21 mouse cellular contexts compared by ENCODE assay signal in the genomic region with DNA sequence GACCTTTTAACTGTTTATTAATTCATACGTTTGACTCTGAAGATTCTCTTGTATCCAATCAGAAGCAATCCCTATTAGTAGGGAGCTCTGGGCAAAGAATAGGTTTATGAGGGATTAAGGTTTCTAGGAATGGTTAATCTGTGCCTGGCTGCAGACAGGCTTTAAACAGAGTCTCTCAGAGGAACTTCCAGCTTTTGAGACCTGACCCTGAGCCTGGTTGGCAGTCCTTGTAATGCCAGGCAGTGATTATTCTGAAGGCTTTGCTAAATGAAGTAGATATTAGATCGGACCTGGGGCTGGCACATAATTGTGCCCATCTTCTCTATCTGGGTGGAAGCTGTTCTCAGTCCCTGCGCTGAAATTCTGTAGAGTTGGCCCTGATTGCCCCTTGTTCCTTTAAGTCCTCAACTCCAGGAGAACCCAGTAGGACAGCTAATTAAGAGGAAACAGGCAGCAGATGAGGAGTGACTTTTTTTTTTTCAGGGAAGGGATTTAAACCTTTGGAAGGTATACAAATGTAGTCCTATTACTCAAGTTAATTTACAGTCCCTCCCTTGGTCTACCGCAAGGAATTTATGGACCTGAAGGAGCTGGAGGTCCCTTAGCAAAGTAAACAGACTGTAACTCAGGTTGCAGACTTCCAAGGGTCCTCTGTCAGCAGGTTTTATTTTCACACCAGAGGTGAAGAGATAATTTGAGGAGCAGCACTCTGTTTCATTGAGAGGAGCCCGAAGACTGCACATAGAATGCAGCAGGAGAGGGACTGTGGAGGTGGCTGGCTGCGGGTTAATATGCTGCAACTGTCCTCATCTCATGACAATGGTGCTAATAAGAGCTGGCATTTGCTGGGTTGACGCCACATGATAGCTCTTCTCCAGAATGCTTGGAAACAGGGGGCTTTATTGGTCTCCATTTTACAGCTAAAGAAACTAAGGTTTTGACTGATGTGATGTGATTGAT.
A peak's percentile ranks its signal among the peaks of the same experiment; 100 is the strongest.
DNase-seq lines count a peak whose midpoint lies in the region; ATAC-seq and TF ChIP-seq lines count a peak whose summit lies in the region.
"Had no signal": no experiment of that assay in that cellular context is flagged by ENCODE, and none has a peak within 500 bp of the region (broad histone marks: within the 10 kb centered on the region; RNA-seq: fewer than 3 reads in every experiment).

No protein-coding gene starts in this region.

- no peaks in the 10 kb centered on the region for H3K36me3 ChIP-seq in heart, embryonic 11.5 days (ENCODE audit: control insufficient read depth, insufficient read depth, low read length)
- H3K36me3 ChIP-seq in kidney, embryonic 14.5 days (ENCODE audit: control insufficient read depth, insufficient read depth, low read length) = no peaks in the 10 kb centered on the region
- no peaks in the 10 kb centered on the region for H3K36me3 ChIP-seq in testis, adult 2 months (ENCODE audit: control insufficient read depth, insufficient read depth, low read length)
- H3K36me3 ChIP-seq: heart, embryonic 13.5 days; hindbrain, embryonic 15.5 days; intestine, embryonic 15.5 days; liver, embryonic 13.5 days; midbrain, embryonic 12.5 days; neural tube, embryonic 15.5 days had no signal

- DNase-seq in adrenal gland, adult 2 months = peak; percentile 28
- no peak for DNase-seq in adrenal gland, postnatal 4 days (ENCODE audit: low spot score in 2 of 2)
- peak; percentile 92 for DNase-seq in heart, adult 11 months
- no peak for DNase-seq in kidney, postnatal 25 days
- no peak for DNase-seq in testis, postnatal 10 days (ENCODE audit: low spot score)
- DNase-seq: cerebellum, adult 2 months; forebrain, postnatal 0 days; gastrocnemius, postnatal 14 days; kidney, postnatal 14 days; liver, embryonic 13.5 days; lung, adult 2 months had no signal

- WGBS in heart, embryonic 11.5 days (ENCODE audit: insufficient replicate concordance) = 63% methylated on average over 7 of the region's 7 CpGs
- WGBS in kidney, embryonic 14.5 days = 31% methylated on average over 7 of the region's 7 CpGs

- TF ChIP-seq CTCF in testis, adult 2 months (IDR thresholded peaks at IDR 0.05; ENCODE audit: control insufficient read depth, insufficient read depth, insufficient replicate concordance, low read depth, low read length) = no peak

- no peak overlapping the region for H3K27ac ChIP-seq in heart, embryonic 11.5 days (ENCODE audit: low read depth, low read length)
- no peak overlapping the region for H3K27ac ChIP-seq in kidney, embryonic 14.5 days (ENCODE audit: low read depth, low read length)
- H3K27ac ChIP-seq in testis, adult 2 months (ENCODE audit: control insufficient read depth, insufficient read depth, low read depth, low read length) = no peak overlapping the region
- H3K27ac ChIP-seq: heart, embryonic 13.5 days; hindbrain, embryonic 15.5 days; intestine, embryonic 15.5 days; layer of hippocampus, adult 2 months; liver, embryonic 13.5 days; midbrain, embryonic 12.5 days; neural tube, embryonic 15.5 days had no signal

- TF ChIP-seq POLR2A in testis, adult 2 months (IDR thresholded peaks at IDR 0.05; ENCODE audit: control insufficient read depth, low read depth, low read length) = no peak

- H3K4me3 ChIP-seq in heart, embryonic 11.5 days (ENCODE audit: low read depth, low read length) = no peak overlapping the region
- H3K4me3 ChIP-seq in kidney, embryonic 14.5 days (ENCODE audit: low read length) = no peak overlapping the region
- H3K4me3 ChIP-seq in testis, adult 2 months (ENCODE audit: control insufficient read depth, low read depth, low read length) = peak overlapping the region; percentile 17; the same call in 1 of the 2 replicates
- H3K4me3 ChIP-seq: heart, embryonic 13.5 days; hindbrain, embryonic 15.5 days; intestine, embryonic 15.5 days; layer of hippocampus, adult 2 months; liver, embryonic 13.5 days; midbrain, embryonic 12.5 days; neural tube, embryonic 15.5 days had no signal

- no peaks in the 10 kb centered on the region for H3K27me3 ChIP-seq in heart, embryonic 11.5 days (ENCODE audit: control insufficient read depth, insufficient read depth, low read length)
- peaks cover 41% of the 10 kb centered on the region for H3K27me3 ChIP-seq in kidney, embryonic 14.5 days (ENCODE audit: control insufficient read depth, insufficient read depth, low read length)
- H3K27me3 ChIP-seq in testis, adult 2 months (ENCODE audit: control insufficient read depth, insufficient read depth, low read length) = no peaks in the 10 kb centered on the region
- H3K27me3 ChIP-seq: heart, embryonic 13.5 days; hindbrain, embryonic 15.5 days; intestine, embryonic 15.5 days; liver, embryonic 13.5 days; midbrain, embryonic 12.5 days; neural tube, embryonic 15.5 days had no signal

- no peaks in the 10 kb centered on the region for H3K9me3 ChIP-seq in heart, embryonic 11.5 days (replicated peaks; ENCODE audit: control insufficient read depth, low read length)
- H3K9me3 ChIP-seq in kidney, embryonic 14.5 days (ENCODE audit: control insufficient read depth, low read length) = no peaks in the 10 kb centered on the region
- H3K9me3 ChIP-seq: heart, embryonic 13.5 days; hindbrain, embryonic 15.5 days; intestine, embryonic 15.5 days; liver, embryonic 13.5 days; midbrain, embryonic 12.5 days; neural tube, embryonic 15.5 days had no signal

- no peaks in the 10 kb centered on the region; the same call in 1 of the 2 replicates for H3K4me1 ChIP-seq in heart, embryonic 11.5 days (ENCODE audit: control insufficient read depth, insufficient read depth, low read length)
- no peaks in the 10 kb centered on the region for H3K4me1 ChIP-seq in kidney, embryonic 14.5 days (ENCODE audit: control insufficient read depth, insufficient read depth, low read length)
- no peaks in the 10 kb centered on the region; the same call in 1 of the 2 replicates for H3K4me1 ChIP-seq in testis, adult 2 months (ENCODE audit: control insufficient read depth, insufficient read depth, low read length)
- H3K4me1 ChIP-seq: hindbrain, embryonic 15.5 days; liver, embryonic 13.5 days; midbrain, embryonic 12.5 days had no signal

- no peak for ATAC-seq in heart, embryonic 11.5 days (replicated peaks; ENCODE audit: insufficient number of reproducible peaks, low FRiP score, low TSS enrichment)
- ATAC-seq in kidney, embryonic 14.5 days (ENCODE audit: low FRiP score, low TSS enrichment) = peak; percentile 87
- ATAC-seq: activated CD4-positive, CD25-positive, alpha-beta regulatory T cell, adult 4 months; forebrain, postnatal 0 days; intestine, embryonic 15.5 days had no signal

- no peak overlapping the region for H3K4me2 ChIP-seq in heart, embryonic 11.5 days
- no peak overlapping the region for H3K4me2 ChIP-seq in kidney, embryonic 14.5 days (replicated peaks; ENCODE audit: low read depth, low read length)
- H3K4me2 ChIP-seq: heart, embryonic 13.5 days; hindbrain, embryonic 15.5 days; intestine, embryonic 15.5 days; liver, embryonic 13.5 days; midbrain, embryonic 12.5 days; neural tube, embryonic 15.5 days had no signal

- no peak overlapping the region for H3K9ac ChIP-seq in heart, embryonic 11.5 days (ENCODE audit: low read depth, low read length)
- H3K9ac ChIP-seq in kidney, embryonic 14.5 days (ENCODE audit: low read depth, low read length) = no peak overlapping the region
- H3K9ac ChIP-seq: forebrain, postnatal 0 days; heart, embryonic 13.5 days; hindbrain, embryonic 15.5 days; intestine, embryonic 15.5 days; liver, embryonic 13.5 days; midbrain, embryonic 12.5 days; neural tube, embryonic 15.5 days had no signal

Comparison
In these comparisons a context has a peak if more than half of its experiments do, and no peak if none do; other contexts are left out.
1. DNase-seq: peak in adrenal gland, adult 2 months (single experiment) and heart, adult 11 months (single experiment); none in adrenal gland, postnatal 4 days (0 of 2), kidney, postnatal 25 days (0 of 2) and testis, postnatal 10 days (single experiment).